Mouse (Mus musculus): ENCODE results near the gene Eef1a2. TPM values are rescaled to one million over a fixed set of nuclear protein-coding genes. Genes with fewer than 3 reads are reported as not detected.
A peak's percentile ranks its signal among the peaks of the same experiment; 100 is the strongest.

Gene Eef1a2
- total RNA-seq, 1 experiment from 2014 or later = 38.4 TPM

DNA sequence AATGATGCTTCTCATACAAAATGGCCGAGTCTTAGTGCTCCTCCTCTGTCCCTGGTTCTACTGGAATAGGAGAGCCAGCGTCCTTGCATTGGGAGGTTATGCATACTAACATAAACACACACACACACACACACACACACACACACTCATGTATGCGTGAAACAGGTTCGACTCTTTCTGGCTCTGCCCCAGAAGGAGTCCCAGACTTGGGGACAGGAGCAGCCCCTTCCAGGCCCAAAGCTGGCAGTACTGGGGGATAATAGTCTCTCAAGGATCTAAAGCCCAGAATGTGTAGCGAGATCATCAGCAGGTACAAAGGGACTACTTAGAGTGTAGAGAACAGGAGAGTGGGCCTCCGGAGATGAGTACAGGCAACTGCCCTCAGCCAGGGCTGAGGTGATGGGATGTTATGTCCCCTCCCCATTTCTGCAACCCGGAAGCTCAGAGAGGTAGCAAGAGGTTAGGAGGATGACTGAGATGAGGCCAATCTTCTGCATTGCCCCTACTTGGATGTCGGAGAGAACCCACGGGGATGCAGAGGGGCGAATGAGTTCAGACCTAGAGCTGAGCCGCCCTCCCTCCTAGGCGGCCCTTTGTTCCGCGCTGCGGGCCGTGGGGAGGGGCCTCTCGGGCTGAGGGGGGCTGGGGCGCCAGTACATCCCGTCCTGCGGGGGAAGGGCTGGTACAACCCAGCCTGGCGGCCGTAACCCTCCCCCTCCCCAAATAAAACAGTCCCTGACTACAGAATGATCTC lies 22.8 kb downstream of the Eef1a2 start:
- no peak for DNase-seq

DNA sequence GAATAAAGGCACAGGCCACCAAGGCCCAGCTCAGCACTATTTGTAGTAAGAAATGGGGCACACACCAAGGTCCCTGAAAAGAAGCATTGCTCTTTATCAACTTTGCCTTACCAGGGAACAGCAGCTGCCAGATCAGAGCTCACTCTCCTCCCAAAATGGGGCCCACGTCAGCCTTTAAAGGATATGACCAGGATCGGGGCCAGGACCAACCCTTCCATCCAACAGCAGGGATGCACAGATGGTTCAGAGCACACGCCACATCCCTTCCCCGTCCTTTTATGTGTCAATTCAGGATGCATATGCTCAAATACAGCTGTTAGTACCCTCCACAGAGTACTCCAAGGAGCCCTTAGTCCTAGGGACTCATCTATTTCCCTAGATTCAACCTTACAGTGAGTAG lies 26.6 kb downstream of the Eef1a2 start:
- DNase-seq = no peak

DNA sequence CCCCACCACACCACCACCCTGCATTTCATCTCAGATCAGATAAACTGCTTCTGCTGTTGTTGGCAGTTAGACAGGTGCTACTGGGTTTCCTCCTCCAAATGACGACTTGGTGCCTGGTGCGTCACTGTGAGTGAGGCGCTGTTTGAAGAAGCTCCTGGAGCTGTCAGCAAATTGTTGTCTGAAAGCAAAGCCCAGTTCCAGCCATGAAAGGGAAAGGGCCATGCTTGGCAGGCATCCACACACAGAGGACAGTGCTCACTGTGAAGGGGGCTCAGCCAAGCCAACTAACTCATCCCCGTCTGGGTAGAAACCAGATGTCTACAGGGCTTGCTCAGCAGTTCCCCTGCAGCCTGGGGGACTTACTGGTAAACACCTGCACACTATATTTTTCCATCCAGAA lies 27.9 kb downstream of the Eef1a2 start:
- DNase-seq = no peak

DNA sequence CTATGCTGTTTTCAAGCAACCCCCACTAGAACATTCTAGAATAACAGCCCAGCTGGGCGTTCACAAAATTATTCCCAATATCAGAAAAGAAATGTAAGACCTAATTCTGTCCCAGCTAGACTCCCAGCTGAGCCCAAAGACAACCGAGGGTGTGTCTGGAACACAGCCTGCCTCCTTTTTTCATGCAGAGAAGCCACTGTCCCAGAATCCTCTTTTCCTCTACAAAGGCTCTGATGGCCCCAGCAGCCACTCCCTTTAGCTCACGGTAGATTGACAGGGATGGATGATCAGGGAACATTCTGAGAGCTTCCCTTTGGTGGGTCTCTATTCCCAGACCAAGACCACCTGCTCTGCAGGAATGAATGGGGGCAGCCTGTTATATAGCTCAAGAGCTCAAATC lies 29.0 kb downstream of the Eef1a2 start:
- no peak for DNase-seq

DNA sequence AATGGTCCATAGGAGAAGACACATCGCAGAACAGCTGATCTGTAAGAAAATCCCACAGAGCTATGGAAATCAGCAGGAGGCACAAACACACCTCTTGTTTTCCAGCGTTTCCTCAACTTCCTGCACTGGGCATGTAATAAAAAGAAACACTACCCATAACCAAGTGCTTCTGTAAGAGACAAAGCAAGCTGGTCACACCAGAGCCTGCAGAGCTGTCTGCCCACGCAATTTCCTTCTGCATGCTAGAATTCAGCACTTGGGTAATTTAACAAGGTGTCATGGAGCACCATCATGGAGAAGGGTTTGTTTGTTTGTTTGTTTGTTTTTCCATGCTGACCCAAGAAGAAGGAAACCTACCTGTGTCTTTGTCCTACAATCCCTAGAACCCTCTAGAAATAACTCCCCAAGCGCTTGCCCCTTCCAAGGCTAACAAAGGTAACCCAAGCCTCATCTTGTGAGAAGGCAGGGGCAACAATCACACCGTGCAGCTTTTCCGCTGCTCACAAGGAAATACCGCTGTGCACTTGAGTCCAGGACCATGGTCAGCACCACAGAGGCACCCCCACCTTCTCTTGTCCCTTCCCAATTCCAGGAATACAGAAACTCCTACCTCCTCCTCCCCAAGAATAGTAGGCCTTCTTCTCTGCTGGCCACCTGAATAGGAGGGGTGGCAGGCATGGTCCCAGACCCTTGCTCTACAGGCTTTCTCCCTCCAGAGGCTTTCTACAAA lies 30.9 kb downstream of the Eef1a2 start:
- peak; percentile 54 for DNase-seq

DNA sequence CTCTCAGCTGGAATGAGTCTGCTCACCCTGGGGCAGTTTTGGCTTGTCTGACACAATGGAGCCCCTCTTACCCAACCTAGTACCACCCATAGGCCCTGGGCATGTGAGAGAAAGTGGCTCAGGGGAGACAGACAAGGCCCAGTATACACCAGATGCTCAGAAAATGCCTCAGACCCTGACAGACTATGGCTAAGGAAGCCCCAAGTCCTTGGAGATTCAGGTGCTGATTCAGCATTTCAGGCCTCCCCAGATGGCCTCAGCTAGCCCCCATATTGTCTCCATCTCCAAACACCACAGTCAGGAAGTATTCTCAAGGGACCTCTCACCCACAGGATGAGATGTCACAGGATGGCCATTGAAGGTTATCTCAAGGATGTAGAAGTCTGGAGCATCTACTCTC lies 34.2 kb downstream of the Eef1a2 start:
- DNase-seq = no peak

DNA sequence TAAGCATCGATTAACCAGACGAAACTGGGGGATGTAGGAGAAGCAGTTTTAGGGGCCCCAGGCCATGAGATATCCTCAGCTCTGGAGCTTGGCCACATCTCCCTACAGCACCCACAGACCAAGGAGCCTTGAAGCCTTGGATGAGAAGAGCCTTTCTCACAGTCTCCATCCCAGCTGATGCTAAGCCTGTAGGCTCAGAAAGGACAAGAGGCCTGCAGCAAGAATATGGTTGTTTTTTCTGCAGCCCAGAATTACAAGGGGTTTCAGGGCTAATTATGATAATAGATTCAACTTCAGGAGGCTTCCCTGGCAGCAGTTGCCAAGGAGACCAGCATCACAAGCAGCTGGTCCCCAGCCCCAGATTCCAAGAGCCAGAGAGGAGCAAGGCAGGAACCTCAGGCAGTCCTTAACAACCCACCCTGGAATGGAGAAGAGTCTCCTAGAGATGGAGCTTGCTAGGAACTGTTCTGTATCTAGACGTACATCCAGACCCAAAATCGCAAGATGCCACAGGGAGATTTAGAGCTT lies 35.8 kb downstream of the Eef1a2 start:
- DNase-seq = no peak

DNA sequence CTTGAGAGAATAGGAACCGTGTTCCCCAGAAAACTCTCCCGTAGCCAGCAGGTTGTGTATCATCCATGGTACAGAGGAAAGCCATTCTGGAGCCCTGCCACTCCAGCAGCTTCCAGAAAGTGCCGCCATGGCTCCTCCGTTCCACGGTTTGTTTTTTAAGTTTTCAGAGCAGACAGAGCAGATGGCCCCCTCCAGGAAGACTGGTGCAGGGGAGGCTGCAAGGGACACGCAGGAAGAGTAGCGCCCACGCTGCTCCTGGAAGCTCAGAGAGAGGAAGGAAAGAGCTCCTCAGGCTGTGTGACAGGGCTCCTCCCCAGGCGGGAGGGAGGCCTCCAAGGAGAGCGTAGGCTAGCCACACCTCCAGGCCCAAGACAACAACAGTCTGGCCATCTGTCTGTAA lies 36.9 kb downstream of the Eef1a2 start:
- DNase-seq = peak; percentile 12

DNA sequence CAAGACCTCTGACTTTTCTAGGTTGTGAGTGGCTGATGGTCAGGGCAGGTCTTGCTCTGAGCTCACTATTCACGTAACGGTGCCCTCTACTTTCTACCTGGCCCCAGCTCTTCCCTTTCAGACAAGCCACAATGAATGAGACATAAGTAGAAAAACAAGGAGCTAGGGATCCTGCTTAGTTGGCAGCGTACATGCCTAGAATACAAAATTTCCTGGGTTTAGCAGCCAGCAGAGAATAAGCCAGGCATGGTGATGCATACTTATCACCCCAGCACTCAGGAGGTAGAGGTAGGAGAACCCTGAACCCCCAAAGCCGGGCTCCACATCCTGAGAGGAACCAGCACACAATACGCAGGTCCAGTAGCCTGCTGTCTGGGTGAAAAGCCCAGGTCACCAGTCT lies 40.4 kb downstream of the Eef1a2 start:
- no peak for DNase-seq

DNA sequence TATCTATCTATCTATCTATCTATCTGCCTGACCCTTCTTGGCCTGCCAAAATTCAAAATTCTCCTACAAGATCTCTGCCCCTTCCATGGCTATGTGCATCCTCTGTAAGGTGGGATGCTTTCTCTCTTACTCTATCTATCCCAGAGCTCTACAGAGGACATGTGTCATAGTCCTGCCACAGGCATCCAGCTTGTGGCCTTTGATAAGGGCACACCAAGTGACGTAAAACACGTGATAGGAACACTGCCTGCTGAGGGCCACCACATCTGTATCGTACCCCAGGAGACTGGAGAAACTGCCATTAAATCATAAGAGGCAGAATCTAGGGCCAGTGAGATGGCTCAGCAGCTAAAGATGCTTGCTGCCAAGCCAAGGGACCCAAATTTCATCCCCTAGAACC lies 41.4 kb downstream of the Eef1a2 start:
- DNase-seq = no peak

DNA sequence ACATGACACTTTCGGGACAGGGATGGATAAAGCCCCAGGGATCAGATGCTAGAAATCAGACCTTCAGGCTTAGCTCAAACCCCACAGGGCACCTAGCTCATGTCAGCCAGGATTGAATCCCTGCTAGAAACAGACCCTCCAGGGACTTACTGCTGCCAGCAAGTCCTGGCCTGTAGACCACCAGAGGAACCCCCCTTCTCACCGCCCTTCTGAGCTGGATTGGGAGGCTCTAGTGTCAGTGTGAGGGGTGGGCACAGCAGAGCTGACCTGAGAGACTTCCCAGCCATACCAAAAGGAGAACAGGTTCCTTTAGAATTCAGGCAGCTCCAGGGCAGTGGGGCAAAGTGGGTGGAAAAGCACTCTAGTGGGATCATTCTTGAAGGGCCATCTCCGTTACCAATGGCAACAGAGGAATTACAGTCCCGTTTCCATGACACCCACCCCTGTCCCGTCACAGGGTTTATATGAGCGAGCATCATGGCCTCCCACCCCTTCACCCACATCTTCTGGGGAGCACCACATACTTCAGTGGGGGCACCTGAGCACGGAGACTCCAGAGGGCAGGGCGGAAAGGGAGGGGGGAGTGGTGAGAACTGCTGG lies 43.0 kb downstream of the Eef1a2 start:
- DNase-seq = no peak

DNA sequence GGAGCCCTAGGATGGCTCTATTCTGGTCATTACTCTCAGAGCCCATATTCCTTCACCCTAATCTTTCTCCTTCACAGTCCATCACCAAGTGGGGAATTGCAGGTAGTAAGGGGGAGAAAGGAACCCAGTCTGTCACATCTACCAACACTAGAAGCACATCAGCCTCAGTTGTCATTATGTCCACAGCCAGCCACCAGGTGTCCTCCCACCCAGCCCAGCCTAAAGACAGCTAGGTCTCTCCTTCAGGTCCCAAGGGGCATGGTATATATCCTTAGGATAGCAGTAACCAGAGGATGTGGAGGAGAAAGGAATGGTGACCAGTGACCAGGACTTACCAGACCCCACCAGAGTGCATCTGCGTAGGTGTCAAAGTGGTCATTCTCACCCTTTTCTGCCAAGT lies 45.1 kb downstream of the Eef1a2 start:
- no peak for DNase-seq

DNA sequence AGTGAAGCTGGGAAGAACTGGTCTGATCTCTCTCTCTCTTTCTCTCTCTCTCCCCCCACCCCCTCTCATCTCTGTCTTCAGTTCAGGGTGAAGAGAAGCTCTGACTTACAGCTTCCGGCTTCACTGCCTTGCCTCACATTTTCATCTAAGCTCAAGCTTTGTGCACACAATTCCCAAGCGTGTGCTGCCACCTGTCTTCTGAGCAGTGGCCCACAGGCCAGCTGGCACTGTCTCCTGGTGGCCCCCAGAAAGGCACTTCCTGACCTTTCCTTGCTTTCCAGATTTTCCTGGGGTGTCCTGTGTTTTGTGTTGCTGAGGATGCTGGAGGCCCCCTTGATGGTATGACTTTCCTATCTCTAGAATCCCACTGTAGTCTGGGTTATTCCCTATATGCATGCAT lies 52.7 kb downstream of the Eef1a2 start:
- DNase-seq = no peak

DNA sequence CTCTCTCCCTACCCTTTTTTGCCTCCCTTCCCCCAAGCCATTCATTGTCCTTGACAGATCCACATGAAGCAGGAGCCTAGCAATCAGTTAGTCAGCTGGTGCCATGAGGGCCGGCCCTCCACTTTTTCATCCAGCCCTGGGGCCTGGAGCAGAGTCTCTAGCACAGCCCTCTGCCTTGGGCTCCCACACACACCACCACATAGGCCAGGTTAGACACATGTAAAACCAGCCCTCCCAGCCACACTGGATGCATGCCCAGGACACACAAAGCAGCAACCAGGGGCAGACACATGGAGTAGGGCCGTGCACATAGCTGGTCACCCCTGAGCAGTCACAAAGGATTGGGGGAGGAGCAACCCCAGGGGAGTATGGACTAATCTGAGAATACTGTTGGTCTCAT lies 54.7 kb downstream of the Eef1a2 start:
- DNase-seq = peak; percentile 60

DNA sequence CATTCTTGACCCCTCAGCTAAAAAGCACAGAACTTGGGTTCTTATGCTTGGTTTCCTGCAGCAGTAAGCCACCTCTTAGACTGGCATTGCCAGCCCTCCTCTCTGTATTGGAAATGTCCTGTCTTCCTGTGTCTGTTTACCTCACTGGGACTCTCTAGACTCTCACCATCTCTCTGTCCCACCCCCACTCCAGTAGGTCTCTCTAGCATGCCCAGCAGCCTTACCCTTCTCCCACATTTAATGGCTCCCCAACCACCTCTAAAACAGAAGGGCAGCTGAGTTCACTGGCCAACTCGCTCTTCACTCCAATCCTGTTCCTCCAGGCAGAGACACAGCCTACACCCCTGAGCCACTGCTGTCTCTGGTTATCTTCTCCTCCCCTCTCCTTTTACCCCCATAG lies 55.2 kb downstream of the Eef1a2 start:
- DNase-seq = no peak

DNA sequence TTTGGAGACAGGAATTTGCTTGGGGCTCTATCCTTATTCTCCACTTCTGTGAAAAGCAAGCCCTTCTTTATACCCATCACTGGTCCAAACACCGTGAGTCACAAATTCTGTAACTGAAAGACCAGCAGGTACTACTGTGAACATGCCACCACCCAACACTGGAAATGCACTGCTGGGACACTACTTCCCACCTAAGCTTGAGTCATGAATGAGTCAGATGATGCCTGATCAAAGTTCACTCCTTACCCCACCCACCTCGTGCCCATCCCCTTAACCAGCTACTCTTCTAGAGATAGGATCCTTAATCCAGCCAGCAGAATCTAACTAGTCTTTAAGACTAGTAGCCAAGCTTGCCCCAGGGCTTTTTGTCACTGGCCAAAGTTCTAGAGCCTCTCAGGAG lies 56.7 kb downstream of the Eef1a2 start:
- no peak for DNase-seq

Other genes with a start within 250 kb of the Eef1a2 start
- gene Ythdf1, start 236.1 kb downstream of the Eef1a2 start, total RNA-seq (2021) = 52.0 and 61.3 TPM in 2 replicates
- not detected in 2 replicates for gene Birc7, start 228.0 kb downstream of the Eef1a2 start, total RNA-seq (2021)
- 5.2 and 6.6 TPM in 2 replicates for gene Nkain4, start 202.3 kb downstream of the Eef1a2 start, total RNA-seq (2021)
- 47.9 and 54.8 TPM in 2 replicates for gene Arfgap1, start 189.8 kb downstream of the Eef1a2 start, total RNA-seq (2021)
- 3.5 and 3.7 TPM in 2 replicates for gene Col20a1, start 170.5 kb downstream of the Eef1a2 start, total RNA-seq (2021)
- 5.6 and 9.6 TPM in 2 replicates for gene Chrna4, start 113.5 kb downstream of the Eef1a2 start, total RNA-seq (2021)
- 6.0 and 6.8 TPM in 2 replicates for gene Kcnq2, start 21.7 kb downstream of the Eef1a2 start, total RNA-seq (2021)
- 95.5 and 98.6 TPM in 2 replicates for gene Ppdpf, start 30.2 kb upstream of the Eef1a2 start, total RNA-seq (2021)
- gene Ptk6, start 45.8 kb upstream of the Eef1a2 start, total RNA-seq (2021) = 0.11 TPM in 1 of 2 replicates, not detected in the other
- gene Srms, start 56.2 kb upstream of the Eef1a2 start, total RNA-seq (2021) = 0.56 and 0.60 TPM in 2 replicates
- gene Fndc11, start 63.0 kb upstream of the Eef1a2 start, total RNA-seq (2021) = not detected in 2 replicates
- 19.2 and 23.9 TPM in 2 replicates for gene Helz2, start 85.0 kb upstream of the Eef1a2 start, total RNA-seq (2021)
- 16.4 and 17.9 TPM in 2 replicates for gene Gmeb2, start 131.0 kb upstream of the Eef1a2 start, total RNA-seq (2021)
- gene Stmn3, start 157.5 kb upstream of the Eef1a2 start, total RNA-seq (2021) = 10.6 and 19.4 TPM in 2 replicates
- gene Rtel1, start 162.7 kb upstream of the Eef1a2 start, total RNA-seq (2021) = 37.6 and 38.6 TPM in 2 replicates
- gene Zgpat, start 207.9 kb upstream of the Eef1a2 start, total RNA-seq (2021) = 35.3 and 37.9 TPM in 2 replicates
- gene Arfrp1, start 208.4 kb upstream of the Eef1a2 start, total RNA-seq (2021) = 36.4 and 49.3 TPM in 2 replicates
- 15.5 and 24.2 TPM in 2 replicates for gene Lime1, start 223.1 kb upstream of the Eef1a2 start, total RNA-seq (2021)